Mouse (Mus musculus): ENCODE results near the gene Pate4.
A peak's percentile ranks its signal among the peaks of the same experiment; 100 is the strongest.
"Not testable (repeated sequence)": the region's sequence is repeated elsewhere in the genome, so short reads cannot be mapped to it uniquely, and the experiment has no call there.

The Pate4 gene

GRCm38 (mm10) chr9:35611841-35612240, at the start of gene Pate4:
Pate4 (minus strand) TSS chr9:35611941.
- DNase-seq (ENCODE audit: low spot score in 2 of 2) = no peak

- DNase-seq (ENCODE audit: low spot score in 2 of 2) = no peak
Observed at GRCm38 (mm10) chr9:35648102-35648501, 36.4 kb upstream of the Pate4 start, which contains the start of gene Pate3. Pate3 (minus strand) TSS chr9:35648202.

- no peak for DNase-seq (ENCODE audit: low spot score in 2 of 2)
Observed at GRCm38 (mm10) chr9:35632981-35633380, 21.2 kb upstream of the Pate4 start.

GRCm38 (mm10) chr9:35616784-35617183, 5.0 kb upstream of the Pate4 start:
- not testable (repeated sequence) for DNase-seq (ENCODE audit: low spot score in 2 of 2)

- DNase-seq (ENCODE audit: low spot score in 2 of 2) = no peak
Observed at GRCm38 (mm10) chr9:35614005-35614404, 2.3 kb upstream of the Pate4 start.

GRCm38 (mm10) chr9:35607647-35608405, 3.9 kb downstream of the Pate4 start:
- peak in 1 of 2 experiments; percentile 29 for DNase-seq (ENCODE audit: low spot score in 2 of 2)

- DNase-seq (ENCODE audit: low spot score in 2 of 2) = peak; percentile 56 to 60
Observed at GRCm38 (mm10) chr9:35592903-35593302, 18.8 kb downstream of the Pate4 start.

GRCm38 (mm10) chr9:35587674-35588073, 24.1 kb downstream of the Pate4 start:
- DNase-seq (ENCODE audit: low spot score in 2 of 2) = no peak

- no peak for DNase-seq (ENCODE audit: low spot score in 2 of 2)
Observed at GRCm38 (mm10) chr9:35574416-35574815, 37.3 kb downstream of the Pate4 start.

- DNase-seq (ENCODE audit: low spot score in 2 of 2) = no peak
Observed at GRCm38 (mm10) chr9:35570663-35571062, 41.1 kb downstream of the Pate4 start.

- DNase-seq (ENCODE audit: low spot score in 2 of 2) = peak; percentile 96 to 97
Observed at GRCm38 (mm10) chr9:35569571-35570534, 41.9 kb downstream of the Pate4 start, which contains the start of the genes Pate2 and Hyls1. Pate2 (plus strand) TSS chr9:35570284. Hyls1 (minus strand) TSS chr9:35570398.

GRCm38 (mm10) chr9:35567995-35568394, 43.7 kb downstream of the Pate4 start:
- DNase-seq (ENCODE audit: low spot score in 2 of 2) = no peak

- no peak for DNase-seq (ENCODE audit: low spot score in 2 of 2)
Observed at GRCm38 (mm10) chr9:35564536-35565240, 47.1 kb downstream of the Pate4 start.

GRCm38 (mm10) chr9:35561583-35561982, 50.2 kb downstream of the Pate4 start:
- no peak for DNase-seq (ENCODE audit: low spot score in 2 of 2)

GRCm38 (mm10) chr9:35561076-35561475, 50.7 kb downstream of the Pate4 start:
- no peak for DNase-seq (ENCODE audit: low spot score in 2 of 2)

GRCm38 (mm10) chr9:35559009-35559890, 52.5 kb downstream of the Pate4 start:
- peak; percentile 94 to 95 for DNase-seq (ENCODE audit: low spot score in 2 of 2)

- peak; percentile 86 to 89 for DNase-seq (ENCODE audit: low spot score in 2 of 2)
Observed at GRCm38 (mm10) chr9:35558257-35559008, 53.3 kb downstream of the Pate4 start, which contains the start of the genes Ddx25 and Pus3. Ddx25 (minus strand) TSS chr9:35558528. Pus3 (plus strand) TSS chr9:35558595.
